Mouse (Mus musculus): ENCODE data around the gene Kdm8.

Kdm8 gene

DNA sequence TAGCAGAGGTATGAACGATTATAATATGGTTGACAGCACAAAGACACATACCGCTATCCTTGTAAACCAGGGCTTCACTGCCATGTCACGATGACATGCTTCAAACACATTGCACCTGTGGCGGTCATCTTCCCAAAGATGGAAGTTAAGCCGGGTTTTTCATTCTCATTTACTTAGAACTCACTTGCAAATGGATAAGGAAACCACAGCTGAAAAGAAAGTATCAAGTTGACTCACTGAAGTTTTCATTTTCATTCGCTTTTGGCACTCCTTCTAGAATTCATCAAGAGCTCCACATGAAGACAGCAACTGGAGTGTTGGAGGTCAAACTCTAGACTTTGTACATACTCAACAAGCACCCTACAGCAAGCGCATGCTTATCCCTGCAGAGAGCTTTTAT, 56.4 kb downstream of the Kdm8 start:
- DNase-seq (ENCODE audit: low spot score in 2 of 2), result no peak

DNA sequence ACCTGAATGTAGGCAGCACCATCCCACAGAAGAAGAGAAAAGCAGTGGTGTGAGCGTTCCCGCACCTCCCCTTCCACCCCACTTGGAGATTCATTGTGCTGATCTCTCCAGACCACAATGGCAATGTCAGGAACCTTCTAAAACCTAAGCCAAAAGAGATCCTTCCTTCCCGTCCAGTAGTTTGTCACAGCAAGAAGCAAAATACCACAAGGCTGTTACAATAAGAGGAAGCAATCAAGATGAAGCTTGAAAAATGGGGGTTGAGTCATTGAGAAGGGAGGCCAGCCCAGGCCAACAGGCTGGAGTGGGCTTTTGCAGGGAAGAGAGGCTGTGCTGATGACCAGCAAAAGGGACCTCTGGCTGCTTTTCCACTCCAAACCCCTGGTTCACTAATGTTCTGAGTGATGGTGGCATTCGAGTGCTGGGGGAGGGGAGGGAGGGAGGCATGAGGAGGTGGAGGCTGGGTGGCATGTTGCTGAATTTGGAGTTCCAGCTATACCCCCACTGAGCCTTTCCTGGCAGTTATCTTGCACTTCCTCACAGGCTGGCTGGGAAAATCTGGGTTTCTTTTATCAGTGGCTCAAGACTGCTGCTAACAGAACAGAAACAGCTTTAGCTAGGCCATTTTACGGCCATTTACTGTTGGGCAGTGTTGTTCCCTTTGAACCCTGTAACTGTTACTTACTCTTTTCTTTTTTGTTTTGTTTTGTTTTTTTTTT, 59.1 kb downstream of the Kdm8 start:
- DNase-seq (ENCODE audit: low spot score in 2 of 2), result no peak

DNA sequence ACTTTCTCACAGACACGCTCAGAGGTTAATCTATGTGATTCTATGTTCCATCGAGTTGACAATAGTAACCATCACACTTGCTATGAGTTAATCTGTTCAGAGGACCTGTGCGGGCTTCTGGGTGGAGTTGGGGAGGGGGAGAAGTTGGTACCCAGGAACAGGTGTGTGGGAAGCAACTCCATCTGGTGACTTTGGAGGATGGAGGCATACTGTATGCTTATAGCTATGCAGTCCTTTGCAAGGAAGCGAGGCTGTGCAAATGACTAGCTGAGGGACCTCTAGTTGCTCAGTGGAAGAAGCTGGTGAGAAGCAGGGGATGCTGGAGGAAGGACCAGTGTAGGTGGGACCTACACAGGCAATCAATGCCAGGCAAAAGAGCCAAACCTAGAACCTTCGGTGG, 60.1 kb downstream of the Kdm8 start:
- no peak for DNase-seq (ENCODE audit: low spot score in 2 of 2)

DNA sequence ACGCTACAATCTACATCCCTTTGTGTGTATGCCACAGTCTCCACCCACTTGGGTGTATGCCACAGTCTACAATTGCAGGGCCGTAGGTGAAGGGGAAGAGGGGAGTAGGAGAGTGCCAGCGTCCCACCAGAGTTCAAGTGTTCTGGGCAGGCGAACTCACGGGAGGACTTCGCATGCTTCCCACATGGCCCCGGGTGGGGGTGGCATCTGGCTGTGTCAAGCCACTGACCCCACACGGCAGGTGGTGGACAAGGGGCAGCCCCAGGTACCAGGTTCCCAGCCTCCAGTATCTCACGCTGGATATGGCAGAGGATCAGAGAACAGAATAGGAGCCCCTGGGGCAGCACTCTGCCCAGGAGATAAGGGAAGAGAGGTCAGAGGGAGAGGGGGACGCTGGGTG, 61.1 kb downstream of the Kdm8 start:
- DNase-seq (ENCODE audit: low spot score in 2 of 2), result no peak

DNA sequence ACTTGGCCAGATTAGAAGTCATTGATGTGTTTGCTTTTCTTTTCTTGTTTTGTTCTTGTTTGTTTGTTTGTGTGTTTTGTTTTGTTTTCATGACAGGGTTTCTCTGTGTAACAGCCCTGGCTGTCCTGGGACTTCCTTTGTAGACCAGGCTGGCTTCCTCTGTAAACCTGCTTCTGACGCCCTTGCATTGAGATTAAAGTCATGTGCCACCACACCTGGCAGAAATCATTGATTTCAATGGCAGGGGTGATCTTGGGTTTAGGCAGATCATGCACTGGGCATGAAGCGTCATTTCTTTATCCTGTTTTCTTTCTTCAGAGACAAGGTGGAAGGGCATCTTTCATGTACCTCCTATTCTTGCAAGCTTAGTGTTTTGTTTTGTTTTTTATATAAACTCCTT, 62.8 kb downstream of the Kdm8 start:
- no peak for DNase-seq (ENCODE audit: low spot score in 2 of 2)

DNA sequence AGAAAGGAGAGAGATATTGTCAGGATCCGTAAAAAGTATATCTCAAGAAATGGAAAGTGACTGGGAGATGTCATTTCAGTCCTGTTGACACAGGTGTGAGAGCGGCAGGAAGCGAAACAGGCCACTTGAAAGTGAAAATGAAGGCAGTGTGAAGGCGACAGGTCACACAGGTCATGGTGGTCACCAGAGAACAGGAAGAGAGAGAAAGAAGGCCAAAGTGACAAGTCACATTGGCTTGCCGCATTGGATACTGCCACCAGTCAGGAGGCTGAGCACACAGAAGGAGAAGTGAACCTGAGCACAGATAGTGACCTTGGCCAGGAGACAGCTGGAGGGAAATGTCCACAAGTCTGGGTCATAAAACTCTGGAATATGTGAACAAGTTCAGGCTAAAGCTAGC, 67.0 kb downstream of the Kdm8 start:
- DNase-seq (ENCODE audit: low spot score in 2 of 2), result no peak

DNA sequence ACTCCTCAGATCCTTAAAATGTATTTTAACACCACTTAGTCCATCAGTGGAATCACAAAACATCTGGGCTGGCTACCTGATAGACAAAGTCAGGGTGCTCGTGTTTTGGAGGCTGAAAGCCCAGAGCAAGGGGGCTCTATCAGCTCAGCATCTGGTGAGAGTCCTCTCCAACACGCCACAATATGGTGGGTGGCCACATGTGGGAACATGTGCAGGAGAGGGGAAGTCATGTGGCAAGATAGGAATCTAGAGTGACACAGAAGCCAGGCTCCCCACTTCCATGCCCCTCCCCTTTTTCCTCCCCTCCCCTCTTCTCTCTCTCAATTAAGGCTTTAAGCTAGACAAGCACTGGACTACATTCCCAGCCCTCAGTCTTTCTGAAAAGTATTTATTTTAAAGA, 67.4 kb downstream of the Kdm8 start:
- DNase-seq (ENCODE audit: low spot score in 2 of 2), result no peak
